In the genomic region with DNA sequence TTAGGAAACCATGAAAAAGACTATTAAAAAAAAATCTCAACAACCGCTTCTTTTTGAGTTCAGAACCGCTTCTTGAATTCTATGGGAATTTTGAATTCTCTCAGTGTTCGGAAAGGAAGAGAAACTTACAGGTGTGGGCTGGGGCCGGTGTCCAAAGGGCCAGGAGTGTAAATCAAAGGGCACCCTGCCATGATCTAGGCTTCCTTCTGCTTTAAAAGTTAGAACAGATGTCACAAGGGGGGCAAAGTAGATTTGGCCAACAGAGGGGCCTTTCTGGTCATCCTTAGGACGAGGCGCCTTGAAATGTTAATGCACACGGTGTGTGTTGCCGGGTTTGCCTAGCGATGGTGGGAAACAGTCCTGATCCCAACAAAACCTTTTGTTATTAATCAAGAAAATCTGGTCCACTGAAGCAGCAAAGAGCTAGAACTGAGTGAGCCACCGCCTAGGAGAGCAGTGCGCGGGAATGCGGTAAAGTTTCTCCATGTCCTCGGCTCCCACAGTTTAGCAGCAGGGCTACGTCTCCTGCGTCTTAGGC, we compare ENCODE assay signal across 10 mouse cellular contexts. TPM values are rescaled to one million over a fixed set of nuclear protein-coding genes. Genes with fewer than 3 reads are reported as not detected.
DNase-seq lines count a peak whose midpoint lies in the region; ATAC-seq and TF ChIP-seq lines count a peak whose summit lies in the region.
"Had no signal": no experiment of that assay in that cellular context is flagged by ENCODE, and none has a peak within 500 bp of the region (broad histone marks: within the 10 kb centered on the region; RNA-seq: fewer than 3 reads in every experiment).

No protein-coding gene starts in this region.

- peaks cover 31% of the 10 kb centered on the region for H3K27me3 ChIP-seq in forebrain, embryonic 10.5 days (ENCODE audit: poor library complexity, severe bottlenecking)
- H3K27me3 ChIP-seq in forebrain, postnatal 0 days (ENCODE audit: insufficient read depth, low read length): no peaks in the 10 kb centered on the region
- H3K27me3 ChIP-seq in embryonic facial prominence, embryonic 13.5 days: no peaks in the 10 kb centered on the region
- H3K27me3 ChIP-seq in limb, embryonic 12.5 days: no peaks in the 10 kb centered on the region
- H3K27me3 ChIP-seq in neural tube, embryonic 12.5 days (replicated peaks): no peaks in the 10 kb centered on the region
- H3K27me3 ChIP-seq in heart, adult 2 months (ENCODE audit: control insufficient read depth, insufficient read depth, low read length): no peaks in the 10 kb centered on the region
- H3K27me3 ChIP-seq: intestine, embryonic 15.5 days had no signal

- peak; percentile 51 for DNase-seq in forebrain, embryonic 10.5 days (ENCODE audit: extremely low spot score, low spot score)
- no peak for DNase-seq in forebrain, postnatal 0 days
- no peak for DNase-seq in adrenal gland, adult 18-20 months (ENCODE audit: low spot score in 2 of 2)
- no peak for DNase-seq in heart, postnatal 10 days
- DNase-seq in heart, adult 2 months: no peak

- no peak for TF ChIP-seq CTCF in forebrain, postnatal 0 days (IDR thresholded peaks at IDR 0.05; ENCODE audit: low read depth)
- no peak for TF ChIP-seq CTCF in heart, adult 2 months (IDR thresholded peaks at IDR 0.05)

- no peaks in the 10 kb centered on the region for H3K36me3 ChIP-seq in forebrain, embryonic 10.5 days (replicated peaks)
- H3K36me3 ChIP-seq in forebrain, postnatal 0 days (ENCODE audit: insufficient read depth): no peaks in the 10 kb centered on the region
- no peaks in the 10 kb centered on the region for H3K36me3 ChIP-seq in embryonic facial prominence, embryonic 13.5 days
- no peaks in the 10 kb centered on the region for H3K36me3 ChIP-seq in limb, embryonic 12.5 days
- H3K36me3 ChIP-seq in neural tube, embryonic 12.5 days: no peaks in the 10 kb centered on the region
- no peaks in the 10 kb centered on the region for H3K36me3 ChIP-seq in heart, adult 2 months (ENCODE audit: control insufficient read depth, insufficient read depth, low read length)
- H3K36me3 ChIP-seq: intestine, embryonic 15.5 days had no signal

- 6% methylated on average over 16 of the region's 16 CpGs for WGBS in forebrain, embryonic 10.5 days
- 21% methylated on average over 16 of the region's 16 CpGs for WGBS in forebrain, postnatal 0 days
- 24% methylated on average over 16 of the region's 16 CpGs for WGBS in embryonic facial prominence, embryonic 13.5 days
- WGBS in limb, embryonic 12.5 days: 27% methylated on average over 16 of the region's 16 CpGs
- WGBS in neural tube, embryonic 12.5 days: 12% methylated on average over 16 of the region's 16 CpGs
- 91% methylated on average over 16 of the region's 16 CpGs for WGBS in heart, adult 2 months

- no peak overlapping the region for H3K9ac ChIP-seq in forebrain, postnatal 0 days
- H3K9ac ChIP-seq in embryonic facial prominence, embryonic 13.5 days: peak overlapping the region; percentile 40; the same call in 1 of the 2 replicates
- no peak overlapping the region for H3K9ac ChIP-seq in limb, embryonic 12.5 days (replicated peaks)
- no peak overlapping the region for H3K9ac ChIP-seq in neural tube, embryonic 12.5 days
- no peak overlapping the region for H3K9ac ChIP-seq in heart, adult 2 months (ENCODE audit: low read depth, low read length)
- H3K9ac ChIP-seq: intestine, embryonic 15.5 days; lung, embryonic 14.5 days had no signal

- TF ChIP-seq EP300 in heart, adult 2 months (IDR thresholded peaks at IDR 0.05; ENCODE audit: insufficient read depth, low read depth, low read length): no peak

- H3K9me3 ChIP-seq in forebrain, embryonic 10.5 days: peaks cover 5% of the 10 kb centered on the region
- H3K9me3 ChIP-seq in forebrain, postnatal 0 days (ENCODE audit: low read length): no peaks in the 10 kb centered on the region
- H3K9me3 ChIP-seq in embryonic facial prominence, embryonic 13.5 days: no peaks in the 10 kb centered on the region
- H3K9me3 ChIP-seq in limb, embryonic 12.5 days: no peaks in the 10 kb centered on the region
- H3K9me3 ChIP-seq in neural tube, embryonic 12.5 days: no peaks in the 10 kb centered on the region
- H3K9me3 ChIP-seq: intestine, embryonic 15.5 days had no signal

- peak overlapping the region; percentile 33 for H3K4me3 ChIP-seq in forebrain, embryonic 10.5 days
- H3K4me3 ChIP-seq in forebrain, postnatal 0 days (ENCODE audit: low read depth, low read length): no peak overlapping the region
- H3K4me3 ChIP-seq in embryonic facial prominence, embryonic 13.5 days: no peak overlapping the region
- no peak overlapping the region for H3K4me3 ChIP-seq in limb, embryonic 12.5 days (replicated peaks)
- H3K4me3 ChIP-seq in neural tube, embryonic 12.5 days: no peak overlapping the region
- no peak overlapping the region for H3K4me3 ChIP-seq in heart, adult 2 months
- H3K4me3 ChIP-seq: intestine, embryonic 15.5 days had no signal

- peaks cover 89% of the 10 kb centered on the region for H3K4me1 ChIP-seq in forebrain, embryonic 10.5 days
- H3K4me1 ChIP-seq in forebrain, postnatal 0 days (ENCODE audit: insufficient read depth): no peaks in the 10 kb centered on the region
- peaks cover 47% of the 10 kb centered on the region for H3K4me1 ChIP-seq in embryonic facial prominence, embryonic 13.5 days
- peaks cover 59% of the 10 kb centered on the region for H3K4me1 ChIP-seq in limb, embryonic 12.5 days (replicated peaks)
- H3K4me1 ChIP-seq in neural tube, embryonic 12.5 days: peaks cover 55% of the 10 kb centered on the region
- no peaks in the 10 kb centered on the region for H3K4me1 ChIP-seq in heart, adult 2 months (ENCODE audit: control insufficient read depth, insufficient read depth, low read length)

- H3K4me2 ChIP-seq in forebrain, postnatal 0 days (ENCODE audit: low read depth): no peak overlapping the region
- peak overlapping the region; percentile 37; the same call in 1 of the 2 replicates for H3K4me2 ChIP-seq in embryonic facial prominence, embryonic 13.5 days
- no peak overlapping the region for H3K4me2 ChIP-seq in limb, embryonic 12.5 days
- peak overlapping the region; percentile 30; the same call in 1 of the 2 replicates for H3K4me2 ChIP-seq in neural tube, embryonic 12.5 days (replicated peaks)
- H3K4me2 ChIP-seq: intestine, embryonic 15.5 days; lung, embryonic 14.5 days had no signal

- peak overlapping the region; percentile 88 for H3K27ac ChIP-seq in forebrain, embryonic 10.5 days
- no peak overlapping the region for H3K27ac ChIP-seq in forebrain, postnatal 0 days (ENCODE audit: low read depth, low read length)
- peak overlapping the region; percentile 63 for H3K27ac ChIP-seq in embryonic facial prominence, embryonic 13.5 days
- H3K27ac ChIP-seq in limb, embryonic 12.5 days: peak overlapping the region; percentile 41
- H3K27ac ChIP-seq in neural tube, embryonic 12.5 days: peak overlapping the region; percentile 62
- H3K27ac ChIP-seq in heart, adult 2 months: no peak overlapping the region
- H3K27ac ChIP-seq: intestine, embryonic 15.5 days had no signal

- no peak for TF ChIP-seq POLR2A in heart, adult 2 months (IDR thresholded peaks at IDR 0.05; ENCODE audit: insufficient read depth, low read depth, low read length)

- intact Hi-C loops in heart, postnatal 10 days (cut with DNase I): no loop called here
- intact Hi-C loops in heart, adult 2 months (cut with DNase I): no loop called here

- no peak for ATAC-seq in forebrain, postnatal 0 days
- no peak for ATAC-seq in embryonic facial prominence, embryonic 13.5 days (ENCODE audit: insufficient number of reproducible peaks, insufficient read depth, low FRiP score, low TSS enrichment, low read depth)
- ATAC-seq in limb, embryonic 12.5 days (ENCODE audit: insufficient number of reproducible peaks, insufficient read depth, low FRiP score, low TSS enrichment, low read depth): no peak
- ATAC-seq in neural tube, embryonic 12.5 days (ENCODE audit: low FRiP score, low read depth): no peak

- H3K79me2 ChIP-seq in heart, adult 2 months (replicated peaks; ENCODE audit: control insufficient read depth, insufficient read depth, low read length): no peaks in the 10 kb centered on the region

RNA-seq across cellular contexts. Expression of a gene that starts 28.4 kb away (rescaled TPM):
- 180 and 197 TPM in 2 replicates for polyA plus RNA-seq in forebrain, embryonic 10.5 days (2016; fragmentation: Nextera tagmentation; extraction: Ambion mirVana)
- total RNA-seq in forebrain, postnatal 0 days (2014; rRNA removed): 239 and 261 TPM in 2 replicates
- polyA plus RNA-seq in forebrain, postnatal 0 days (2015; fragmentation: Nextera tagmentation; extraction: Ambion mirVana): 515 and 851 TPM in 2 replicates
- polyA plus RNA-seq in embryonic facial prominence, embryonic 13.5 days (2015; fragmentation: Nextera tagmentation; extraction: Ambion mirVana): 494 and 543 TPM in 2 replicates
- 370 and 373 TPM in 2 replicates for polyA plus RNA-seq in limb, embryonic 12.5 days (2016; fragmentation: Nextera tagmentation; extraction: Ambion mirVana)
- 203 and 211 TPM in 2 replicates for polyA plus RNA-seq in neural tube, embryonic 12.5 days (2016; fragmentation: Nextera tagmentation; extraction: Ambion mirVana)
- total RNA-seq in adrenal gland, adult 18-20 months (2021): 100 to 1,000 TPM; 404 to 543 TPM
- 10 to 100 TPM; 22.2 to 22.3 TPM for total RNA-seq in heart, postnatal 10 days (2021)
- 10 to 100 TPM in 1 of 2 experiments, 1 to 10 TPM in 1; 9.3 to 11.9 TPM for total RNA-seq in heart, adult 2 months (2021)
- polyA plus RNA-seq in heart, adult 2 months (2012; rRNA removed): 26.7 and 27.8 TPM in 2 replicates

Comparison
In these comparisons a context has a peak if more than half of its experiments do, and no peak if none do; other contexts are left out.
1. H3K27ac ChIP-seq: peak in forebrain, embryonic 10.5 days (single experiment), embryonic facial prominence, embryonic 13.5 days (single experiment), limb, embryonic 12.5 days (single experiment) and neural tube, embryonic 12.5 days (single experiment); none in forebrain, postnatal 0 days (single experiment) and heart, adult 2 months (single experiment).
2. H3K4me2 ChIP-seq: peak in embryonic facial prominence, embryonic 13.5 days (single experiment) and neural tube, embryonic 12.5 days (single experiment); none in forebrain, postnatal 0 days (single experiment) and limb, embryonic 12.5 days (single experiment).